Mouse (Mus musculus) liver, postnatal 0 days (tissue): ENCODE measurements around the gene Bnipl. TPM values are rescaled to one million over a fixed set of nuclear protein-coding genes. Genes with fewer than 3 reads are reported as not detected.

Source experiments
- ATAC-seq: fragments of 200-750 bp; cut with Nextera tagmentation; 2 replicates; pipeline ENCODE4 v1.8.0; 2017; ENCODE audit warnings: mild to moderate bottlenecking, moderate library complexity
- DNase-seq: peaks from one replicate; pipeline ENCODE4 v3.0.0-alpha.2; 2016
- H3K27ac ChIP-seq: fragments of 300-500 bp; sonication (generic); 2 replicates; pipeline ENCODE4 v1.5.1; 2014; ENCODE audit warnings: antibody characterized with exemption, moderate library complexity, mild to moderate bottlenecking, low read depth
- H3K27me3 ChIP-seq: fragments of 300-500 bp; sonication (generic); 2 replicates; pipeline ENCODE4 v1.6.1; 2014; ENCODE audit warnings: low read length, control low read depth, mixed read lengths; ENCODE audit not compliant: insufficient read depth
- H3K36me3 ChIP-seq: fragments of 300-500 bp; sonication (generic); replicated peaks from 2 replicates; pipeline ENCODE4 v1.6.1; 2014; ENCODE audit warnings: mild to moderate bottlenecking, control low read depth, low read length, moderate library complexity, mixed read lengths; ENCODE audit not compliant: insufficient read depth
- H3K4me1 ChIP-seq: fragments of 300-500 bp; sonication (generic); 2 replicates; pipeline ENCODE4 v1.6.1; 2014; ENCODE audit warnings: antibody characterized with exemption, mild to moderate bottlenecking, control low read depth; ENCODE audit not compliant: insufficient read depth
- H3K4me2 ChIP-seq: fragments of 300-500 bp; sonication (generic); 2 replicates; pipeline ENCODE4 v1.6.1; 2014; ENCODE audit warnings: low read depth, mild to moderate bottlenecking, low read length, moderate library complexity, mixed read lengths
- H3K4me3 ChIP-seq: fragments of 300-500 bp; sonication (generic); 2 replicates; pipeline ENCODE4 v1.5.1; 2014; ENCODE audit warnings: low read depth, low read length
- H3K9ac ChIP-seq: fragments of 300-500 bp; sonication (generic); replicated peaks from 2 replicates; pipeline ENCODE4 v1.6.1; 2014; ENCODE audit warnings: mild to moderate bottlenecking, moderate library complexity
- H3K9me3 ChIP-seq: fragments of 300-500 bp; sonication (generic); 2 replicates; pipeline ENCODE4 v1.6.1; 2016; ENCODE audit warnings: mild to moderate bottlenecking, control low read depth, low read length, mixed read lengths
- CTCF ChIP-seq: sonication (generic); IDR thresholded peaks from 2 replicates; pipeline ENCODE4 v1.5.1; 2016; ENCODE audit warnings: antibody characterized with exemption, low read depth
- EP300 ChIP-seq: IDR thresholded peaks from 2 replicates; pipeline ENCODE4 v1.6.1; 2016; ENCODE audit warnings: antibody characterized with exemption, low read depth, mild to moderate bottlenecking
- WGBS: fragments of 180-500 bp; shearing (Covaris S2); extraction: QIAGEN DNeasy Blood & Tissue Kit; methylation state at CpG from one replicate; pipeline ENCODE4 v1.1.7; 2014; ENCODE audit not compliant: insufficient replicate concordance; 5-methylcytosine and 5-hydroxymethylcytosine counted together
- polyA plus RNA-seq: library from polyadenylated mRNA; unstranded; fragments of >200 nt; fragmentation: Nextera tagmentation; extraction: Ambion mirVana; gene quantifications from 2 replicates; pipeline ENCODE4 v1.2.1, GENCODE M21; 2015

The Bnipl gene
- polyA plus RNA-seq, 1 experiment from 2014 or later = not detected

DNA sequence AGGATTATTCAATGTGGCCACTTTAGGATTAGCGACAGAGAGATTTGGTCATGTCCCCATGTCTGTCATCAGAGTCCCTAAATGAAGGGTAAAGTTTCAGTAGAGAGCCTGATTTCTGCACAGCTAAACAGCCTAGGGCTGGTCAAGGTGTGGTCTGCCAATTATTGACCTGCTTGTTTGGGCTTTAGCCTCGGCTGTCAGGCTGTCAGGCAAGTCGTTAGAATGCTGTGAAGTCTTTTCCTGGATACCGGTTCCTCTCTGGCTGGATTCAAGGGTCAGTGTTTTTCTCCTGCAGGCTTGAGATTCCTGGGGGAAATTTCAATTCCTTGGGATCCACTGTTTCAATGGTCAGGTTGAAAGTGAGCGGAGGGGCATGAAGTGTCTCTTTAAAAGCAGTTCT, 35.0 kb upstream of the Bnipl start:
- DNase-seq (peak; percentile 46), ATAC-seq (peak; percentile 10)
- H3K27ac ChIP-seq = peak overlapping the region; percentile 81
- no peak overlapping the region for H3K9ac ChIP-seq
- H3K4me1 ChIP-seq = peaks cover 18% of the 10 kb centered on the region
- H3K36me3 ChIP-seq = peaks cover 24% of the 10 kb centered on the region
- 65% methylated on average over 5 of the region's 5 CpGs for WGBS
- H3K9me3 ChIP-seq = no peaks in the 10 kb centered on the region
- H3K27me3 ChIP-seq = no peaks in the 10 kb centered on the region
- H3K4me2 ChIP-seq = no peak overlapping the region
- no peak overlapping the region for H3K4me3 ChIP-seq
- TF ChIP-seq CTCF = no peak
- TF ChIP-seq EP300 = no peak

DNA sequence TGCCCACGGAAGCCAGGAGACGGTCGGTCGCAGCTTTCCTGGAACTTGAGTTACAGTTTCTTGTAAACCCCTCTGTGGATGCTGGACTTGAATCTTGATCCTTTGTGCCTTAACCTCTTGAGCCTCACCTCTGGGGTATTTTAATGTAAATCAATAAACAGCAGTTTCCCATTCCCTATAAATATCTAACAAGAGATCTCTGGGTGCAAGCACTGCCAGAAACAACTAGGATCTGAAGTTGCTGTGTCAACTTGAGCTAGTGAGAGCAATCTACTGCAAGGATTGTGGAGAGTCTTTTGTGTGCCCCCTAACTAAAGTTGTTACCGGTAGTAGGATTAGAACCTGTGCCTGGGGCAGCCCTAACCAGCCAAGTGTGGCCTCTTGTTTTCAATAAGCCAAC, 34.4 kb upstream of the Bnipl start:
- no peaks in the 10 kb centered on the region for H3K9me3 ChIP-seq
- TF ChIP-seq CTCF (no peak), EP300 (no peak)
- no peak overlapping the region for H3K4me3 ChIP-seq
- H3K27me3 ChIP-seq = no peaks in the 10 kb centered on the region
- WGBS = 84% methylated on average over 5 of the region's 5 CpGs
- peak overlapping the region; percentile 83; the same call in 1 of the 2 replicates for H3K4me2 ChIP-seq
- DNase-seq (no peak), ATAC-seq (no peak)
- 0 out of 2 replicates have a peak overlapping the region, but pooled peaks have one; percentile 45 for H3K9ac ChIP-seq
- H3K36me3 ChIP-seq = peaks cover 20% of the 10 kb centered on the region
- peak overlapping the region; percentile 81 for H3K27ac ChIP-seq
- H3K4me1 ChIP-seq = peaks cover 21% of the 10 kb centered on the region

DNA sequence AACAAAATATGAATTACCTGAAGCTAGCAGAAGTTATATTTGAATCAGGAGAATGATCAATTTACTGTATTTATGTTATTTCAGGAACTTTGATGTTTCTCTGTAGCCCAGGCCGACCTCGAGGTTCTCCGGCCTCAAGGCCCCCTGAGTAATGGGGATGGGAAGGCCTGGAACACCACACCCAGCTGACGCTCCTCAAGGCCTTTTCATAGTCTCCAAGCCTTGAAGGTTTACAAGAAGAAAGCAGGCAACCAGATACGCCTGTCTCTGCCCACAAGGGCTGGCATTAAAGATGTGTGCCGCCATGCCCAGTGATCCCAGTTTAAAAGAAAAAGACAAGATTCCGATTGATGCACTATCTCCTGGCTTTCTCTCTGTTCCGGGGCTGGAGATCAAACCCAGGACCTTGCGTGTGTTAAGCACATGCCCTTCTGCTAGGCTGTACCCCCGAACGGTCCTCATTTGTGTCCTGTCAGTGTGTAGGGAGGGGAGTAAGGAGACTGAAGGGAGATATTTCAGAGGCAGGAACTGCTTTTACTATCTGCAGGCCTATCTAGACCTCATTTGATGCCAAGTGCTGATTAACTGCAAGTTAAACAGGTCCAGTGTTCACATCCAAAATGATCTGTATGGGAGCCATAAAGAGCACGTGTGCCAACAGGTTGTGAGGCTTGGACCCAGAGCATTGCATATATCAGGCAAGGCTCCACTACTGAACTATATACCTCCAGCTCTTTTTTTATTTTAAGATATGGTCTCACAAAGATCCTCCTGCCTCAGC, 33.7 kb upstream of the Bnipl start:
- Histone ChIP-seq H3K4me1 (peaks cover 24% of the 10 kb centered on the region), H3K27ac (peak overlapping the region; percentile 98; the same call in 1 of the 2 replicates), H3K36me3 (peaks cover 20% of the 10 kb centered on the region), H3K9me3 (no peaks in the 10 kb centered on the region), H3K9ac (peak overlapping the region; percentile 86), H3K4me3 (peak overlapping the region; percentile 74), H3K4me2 (peak overlapping the region; percentile 83), H3K27me3 (no peaks in the 10 kb centered on the region)
- TF ChIP-seq CTCF = no peak
- no peak for TF ChIP-seq EP300
- WGBS = 81% methylated on average over 12 of the region's 12 CpGs
- no peak for DNase-seq
- no peak for ATAC-seq

DNA sequence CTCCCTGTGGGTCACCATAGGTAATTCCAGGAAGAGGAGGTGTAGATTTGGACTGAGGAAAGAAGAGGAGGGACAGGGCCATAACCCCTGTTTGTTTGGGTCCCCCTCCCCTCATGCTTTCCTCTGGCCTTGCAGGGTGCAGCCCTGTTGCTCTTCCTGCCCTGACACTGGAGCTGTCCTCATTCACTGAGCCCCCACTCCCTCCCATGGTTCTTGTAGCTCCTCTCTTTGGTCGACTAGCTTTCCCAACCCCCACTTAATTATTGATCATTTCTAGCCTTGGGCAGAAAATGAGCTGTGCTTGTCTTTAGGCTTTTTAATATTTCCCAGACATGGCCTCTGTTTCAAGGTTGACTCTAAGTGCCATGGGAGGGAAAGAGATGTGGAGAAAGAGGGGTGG, 33.1 kb upstream of the Bnipl start:
- H3K27me3 ChIP-seq = no peaks in the 10 kb centered on the region
- peaks cover 20% of the 10 kb centered on the region for H3K36me3 ChIP-seq
- no peak for TF ChIP-seq EP300
- no peak for TF ChIP-seq CTCF
- peak overlapping the region; percentile 98 for H3K27ac ChIP-seq
- ATAC-seq (no peak), DNase-seq (no peak)
- peak overlapping the region; percentile 74 for H3K4me3 ChIP-seq
- peak overlapping the region; percentile 86 for H3K9ac ChIP-seq
- H3K4me2 ChIP-seq = peak overlapping the region; percentile 83
- peaks cover 26% of the 10 kb centered on the region for H3K4me1 ChIP-seq
- no peaks in the 10 kb centered on the region for H3K9me3 ChIP-seq
- WGBS = 29% methylated on average over 1 of the region's 1 CpGs

DNA sequence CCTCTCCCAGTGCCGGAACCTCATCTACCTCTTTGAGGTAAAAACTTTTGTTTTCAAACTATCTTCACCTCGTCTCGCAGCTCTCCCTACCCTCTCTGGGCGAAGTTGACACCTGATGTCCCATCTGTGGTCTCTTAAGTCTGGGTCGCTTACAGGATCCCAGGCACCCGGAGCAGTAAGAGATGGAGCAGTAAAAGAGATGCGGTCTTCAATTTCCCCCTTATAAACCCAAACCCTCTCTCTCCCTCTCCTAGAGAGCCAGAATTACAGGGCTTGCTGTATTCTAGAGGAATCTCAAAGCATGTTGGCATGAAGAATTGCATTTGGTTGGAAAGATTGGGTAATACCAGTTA, 32.6 kb upstream of the Bnipl start:
- Histone ChIP-seq H3K4me1 (peaks cover 26% of the 10 kb centered on the region), H3K4me2 (peak overlapping the region; percentile 83), H3K27ac (peak overlapping the region; percentile 98), H3K4me3 (peak overlapping the region; percentile 74), H3K27me3 (no peaks in the 10 kb centered on the region), H3K9ac (peak overlapping the region; percentile 86), H3K36me3 (peaks cover 18% of the 10 kb centered on the region), H3K9me3 (no peaks in the 10 kb centered on the region)
- TF ChIP-seq EP300 = no peak
- TF ChIP-seq CTCF = no peak
- DNase-seq = no peak
- no peak for ATAC-seq
- 5% methylated on average over 7 of the region's 7 CpGs for WGBS

DNA sequence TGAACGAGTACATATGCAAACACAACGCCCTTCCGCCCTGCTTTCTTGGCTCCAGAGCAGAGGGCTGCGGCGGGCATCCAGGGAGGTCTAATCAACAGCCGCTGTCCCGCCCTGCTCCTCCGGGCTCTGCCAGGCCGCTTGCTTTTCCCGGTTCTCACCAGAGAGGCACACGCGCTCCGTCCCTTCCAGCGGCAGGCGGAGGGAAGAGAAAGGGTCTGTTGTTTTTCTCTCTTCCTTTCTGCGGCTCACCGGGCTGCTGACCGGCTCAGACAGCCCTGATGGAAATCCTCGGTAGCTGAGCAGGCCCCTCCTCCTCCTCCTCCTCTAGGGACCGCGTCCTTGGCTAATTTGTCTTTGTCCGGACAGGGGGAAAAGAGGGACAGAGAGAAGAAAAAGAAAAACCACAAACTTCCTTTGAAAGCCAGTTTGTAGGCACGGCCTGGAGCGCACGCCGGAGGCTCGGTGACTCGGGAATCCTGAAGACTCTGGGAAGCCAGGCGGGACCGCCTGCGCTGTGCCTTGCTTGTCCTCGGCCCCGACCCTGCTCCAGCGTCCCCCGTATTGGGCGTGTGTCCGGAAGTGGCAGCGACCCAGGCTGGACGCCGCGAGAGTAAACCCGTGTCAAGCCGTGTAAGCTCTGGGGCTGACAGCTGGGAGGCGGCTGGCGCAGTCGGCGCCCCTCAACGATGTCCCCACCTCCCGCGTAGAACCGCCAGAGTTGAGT, 32.0 kb upstream of the Bnipl start:
- H3K4me2 ChIP-seq = peak overlapping the region; percentile 83
- 1% methylated on average over 49 of the region's 51 CpGs for WGBS
- H3K36me3 ChIP-seq = peaks cover 13% of the 10 kb centered on the region
- peaks cover 26% of the 10 kb centered on the region for H3K4me1 ChIP-seq
- TF ChIP-seq CTCF (peak; percentile 50), EP300 (no peak)
- H3K27ac ChIP-seq = peak overlapping the region; percentile 98
- no peaks in the 10 kb centered on the region for H3K9me3 ChIP-seq
- H3K4me3 ChIP-seq = peak overlapping the region; percentile 74
- no peaks in the 10 kb centered on the region for H3K27me3 ChIP-seq
- ATAC-seq = peak; percentile 66
- DNase-seq = peak; percentile 85
- H3K9ac ChIP-seq = peak overlapping the region; percentile 86
